Mouse (Mus musculus): ENCODE data around the gene Tmem59l. TPM values are rescaled to one million over a fixed set of nuclear protein-coding genes. Genes with fewer than 3 reads are reported as not detected.
A peak's percentile ranks its signal among the peaks of the same experiment; 100 is the strongest.
"Not testable (repeated sequence)": the region's sequence is repeated elsewhere in the genome, so short reads cannot be mapped to it uniquely, and the experiment has no call there.

Gene Tmem59l
- polyA plus RNA-seq, 1 experiment from 2014 or later = 78.8 TPM

GRCm38 (mm10) chr8:70519043-70519442, 31.9 kb upstream of the Tmem59l start:
- H3K27me3 ChIP-seq = no peaks in the 10 kb centered on the region
- 94% methylated on average over 6 of the region's 6 CpGs for WGBS
- H3K27ac ChIP-seq = no peak overlapping the region
- H3K9ac ChIP-seq = no peak overlapping the region
- peaks cover 43% of the 10 kb centered on the region for H3K36me3 ChIP-seq
- H3K4me3 ChIP-seq = no peak overlapping the region
- peaks cover 15% of the 10 kb centered on the region for H3K4me1 ChIP-seq (replicated peaks)
- no peak overlapping the region for H3K4me2 ChIP-seq
- no peak for ATAC-seq (ENCODE audit: low FRiP score)
- no peaks in the 10 kb centered on the region for H3K9me3 ChIP-seq

GRCm38 (mm10) chr8:70517940-70518643, 30.9 kb upstream of the Tmem59l start:
- no peaks in the 10 kb centered on the region for H3K27me3 ChIP-seq
- no peak for ATAC-seq (ENCODE audit: low FRiP score)
- WGBS = 70% methylated on average over 10 of the region's 10 CpGs
- no peak overlapping the region for H3K4me2 ChIP-seq
- no peak overlapping the region for H3K9ac ChIP-seq
- H3K4me3 ChIP-seq = no peak overlapping the region
- no peak overlapping the region for H3K27ac ChIP-seq
- H3K4me1 ChIP-seq (replicated peaks) = peaks cover 12% of the 10 kb centered on the region
- no peaks in the 10 kb centered on the region for H3K9me3 ChIP-seq
- peaks cover 50% of the 10 kb centered on the region for H3K36me3 ChIP-seq

GRCm38 (mm10) chr8:70513441-70513840, 26.3 kb upstream of the Tmem59l start:
- Histone ChIP-seq H3K4me3 (no peak overlapping the region), H3K9me3 (no peaks in the 10 kb centered on the region), H3K4me1 (replicated peaks) (peaks cover 25% of the 10 kb centered on the region), H3K27ac (no peak overlapping the region), H3K36me3 (peaks cover 49% of the 10 kb centered on the region), H3K4me2 (no peak overlapping the region), H3K27me3 (no peaks in the 10 kb centered on the region), H3K9ac (peak overlapping the region; percentile 24; the same call in 1 of the 2 replicates)
- WGBS = 75% methylated on average over 2 of the region's 2 CpGs
- ATAC-seq (ENCODE audit: low FRiP score) = no peak

- Histone ChIP-seq H3K36me3 (peaks cover 47% of the 10 kb centered on the region), H3K4me1 (replicated peaks) (peaks cover 26% of the 10 kb centered on the region), H3K27ac (no peak overlapping the region), H3K9me3 (no peaks in the 10 kb centered on the region), H3K4me3 (no peak overlapping the region), H3K9ac (no peak overlapping the region), H3K27me3 (no peaks in the 10 kb centered on the region), H3K4me2 (no peak overlapping the region)
- no peak for ATAC-seq (ENCODE audit: low FRiP score)
- 97% methylated on average over 11 of the region's 11 CpGs for WGBS
These were observed 25.2 kb upstream of the Tmem59l start for GRCm38 (mm10) chr8:70512253-70512903.

- WGBS = 98% methylated on average over 2 of the region's 2 CpGs
- H3K27ac ChIP-seq = no peak overlapping the region
- peaks cover 51% of the 10 kb centered on the region for H3K36me3 ChIP-seq
These were observed 24.6 kb upstream of the Tmem59l start for GRCm38 (mm10) chr8:70511770-70512169.

GRCm38 (mm10) chr8:70511174-70511573, 24.0 kb upstream of the Tmem59l start:
- Histone ChIP-seq H3K4me3 (peak overlapping the region; percentile 96), H3K36me3 (peaks cover 45% of the 10 kb centered on the region), H3K4me1 (replicated peaks) (peaks cover 31% of the 10 kb centered on the region), H3K27ac (peak overlapping the region; percentile 98), H3K4me2 (peak overlapping the region; percentile 96), H3K9ac (peak overlapping the region; percentile 96)
- not testable (repeated sequence) for H3K9me3 ChIP-seq; H3K27me3 ChIP-seq; ATAC-seq (ENCODE audit: low FRiP score)
- 88% methylated on average over 6 of the region's 6 CpGs for WGBS

More at GRCm38 (mm10) chr8:70511770-70512169, 24.6 kb upstream of the Tmem59l start:
- Histone ChIP-seq H3K9me3 (no peaks in the 10 kb centered on the region), H3K4me3 (no peak overlapping the region), H3K4me2 (no peak overlapping the region; the same call in 1 of the 2 replicates), H3K9ac (no peak overlapping the region), H3K27me3 (no peaks in the 10 kb centered on the region), H3K4me1 (replicated peaks) (peaks cover 30% of the 10 kb centered on the region)
- ATAC-seq (ENCODE audit: low FRiP score) = no peak

- Histone ChIP-seq H3K4me2 (peak within 1 kb of the TSS; percentile 96), H3K9ac (peak within 1 kb of the TSS; percentile 96), H3K36me3 (peaks cover 43% of the 10 kb centered on the region), H3K4me3 (peak within 1 kb of the TSS; percentile 96), H3K27ac (peak within 1 kb of the TSS; percentile 98), H3K9me3 (no peaks in the 10 kb centered on the region), H3K27me3 (no peaks in the 10 kb centered on the region), H3K4me1 (replicated peaks) (peaks cover 38% of the 10 kb centered on the region)
- ATAC-seq (ENCODE audit: low FRiP score) = peak; percentile 84
- 2% methylated on average over 74 of the region's 74 CpGs for WGBS
These were observed 23.2 kb upstream of the Tmem59l start, which contains the start of gene Uba52 for GRCm38 (mm10) chr8:70510228-70510915. Uba52 (minus strand) TSS chr8:70510801.

GRCm38 (mm10) chr8:70509281-70509952, 22.3 kb upstream of the Tmem59l start:
- peak overlapping the region; percentile 96 for H3K4me3 ChIP-seq
- peak overlapping the region; percentile 96 for H3K9ac ChIP-seq
- WGBS = 17% methylated on average over 25 of the region's 25 CpGs
- peaks cover 39% of the 10 kb centered on the region for H3K36me3 ChIP-seq
- no peaks in the 10 kb centered on the region for H3K9me3 ChIP-seq
- peak overlapping the region; percentile 96 for H3K4me2 ChIP-seq
- H3K27me3 ChIP-seq = peaks cover under 1% of the 10 kb centered on the region; the same call in 1 of the 2 replicates
- peaks cover 47% of the 10 kb centered on the region for H3K4me1 ChIP-seq (replicated peaks)
- no peak for ATAC-seq (ENCODE audit: low FRiP score)
- H3K27ac ChIP-seq = peak overlapping the region; percentile 98

- H3K9ac ChIP-seq = peak overlapping the region; percentile 89; the same call in 1 of the 2 replicates
- H3K4me2 ChIP-seq = 0 out of 2 replicates have a peak overlapping the region, but pooled peaks have one; percentile 13
- peak overlapping the region; percentile 69 for H3K4me3 ChIP-seq
- H3K27me3 ChIP-seq = peaks cover 24% of the 10 kb centered on the region
- H3K4me1 ChIP-seq (replicated peaks) = peaks cover 67% of the 10 kb centered on the region
- peak overlapping the region; percentile 96 for H3K27ac ChIP-seq
- H3K36me3 ChIP-seq = peaks cover 32% of the 10 kb centered on the region
- WGBS = 65% methylated on average over 5 of the region's 5 CpGs
- H3K9me3 ChIP-seq = no peaks in the 10 kb centered on the region
- ATAC-seq (ENCODE audit: low FRiP score) = no peak
These were observed 19.9 kb upstream of the Tmem59l start for GRCm38 (mm10) chr8:70507027-70507393.

- Histone ChIP-seq H3K4me1 (replicated peaks) (peaks cover 67% of the 10 kb centered on the region), H3K9ac (peak within 1 kb of the TSS; percentile 89), H3K27me3 (peaks cover 30% of the 10 kb centered on the region), H3K4me3 (peak within 1 kb of the TSS; percentile 69), H3K9me3 (no peaks in the 10 kb centered on the region), H3K4me2 (peak within 1 kb of the TSS; percentile 85), H3K27ac (peak within 1 kb of the TSS; percentile 96), H3K36me3 (peaks cover 32% of the 10 kb centered on the region)
- WGBS = 3% methylated on average over 40 of the region's 40 CpGs
- ATAC-seq (ENCODE audit: low FRiP score) = peak; percentile 84
These were observed 19.3 kb upstream of the Tmem59l start, which contains the start of gene Rex1bd for GRCm38 (mm10) chr8:70506328-70507026. Rex1bd (minus strand) TSS chr8:70506752.

GRCm38 (mm10) chr8:70505698-70506327, 18.7 kb upstream of the Tmem59l start:
- H3K4me3 ChIP-seq = peak overlapping the region; percentile 69
- H3K27ac ChIP-seq = peak overlapping the region; percentile 96
- H3K36me3 ChIP-seq = peaks cover 32% of the 10 kb centered on the region
- H3K4me1 ChIP-seq (replicated peaks) = peaks cover 67% of the 10 kb centered on the region
- H3K4me2 ChIP-seq = peak overlapping the region; percentile 85
- H3K9me3 ChIP-seq = no peaks in the 10 kb centered on the region
- peaks cover 36% of the 10 kb centered on the region for H3K27me3 ChIP-seq
- peak; percentile 27; the same call in 1 of the 2 replicates for ATAC-seq (ENCODE audit: low FRiP score)
- peak overlapping the region; percentile 89 for H3K9ac ChIP-seq
- WGBS = 36% methylated on average over 32 of the region's 32 CpGs

Measured in hindbrain, embryonic 13.5 days (tissue).